Mouse (Mus musculus): ENCODE data around the gene Slc6a4.

Slc6a4 gene

GRCm38 (mm10) chr11:76997916-76998704 is at the start of gene Slc6a4:
TSS of gene Slc6a4 (plus strand) at chr11:76998603.
- DNase-seq (ENCODE audit: low read depth, low spot score), result no peak

- peak; percentile 76 for DNase-seq (ENCODE audit: low read depth, low spot score)
Measured at GRCm38 (mm10) chr11:76953536-76953935, 44.9 kb upstream of the Slc6a4 start.

DNA sequence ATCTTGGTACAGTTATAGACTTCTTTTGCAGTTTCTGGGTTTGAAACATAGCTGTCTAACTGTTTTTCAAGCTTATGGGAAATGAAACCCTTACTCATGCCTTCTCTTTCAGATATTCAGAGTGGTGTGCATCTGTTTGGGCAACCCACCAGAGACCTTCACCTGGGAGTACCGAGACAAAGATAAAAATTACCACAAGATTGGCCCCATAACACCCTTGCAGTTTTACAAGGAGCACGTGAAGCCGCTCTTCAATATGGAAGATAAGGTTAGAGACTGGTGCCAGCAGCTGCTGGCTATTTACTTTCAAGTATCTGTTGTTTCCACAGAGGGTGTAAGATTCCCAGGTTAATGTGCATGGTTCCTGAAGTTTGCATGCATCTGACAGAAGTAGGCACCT is 32.7 kb upstream of the Slc6a4 start:
- no peak for DNase-seq (ENCODE audit: low read depth, low spot score)

- DNase-seq (ENCODE audit: low read depth, low spot score), result no peak
Measured at GRCm38 (mm10) chr11:76970328-76970727, 28.1 kb upstream of the Slc6a4 start.

GRCm38 (mm10) chr11:76974680-76975319 is 23.6 kb upstream of the Slc6a4 start:
- DNase-seq (ENCODE audit: low read depth, low spot score), result no peak

GRCm38 (mm10) chr11:76981570-76982141 is 16.7 kb upstream of the Slc6a4 start:
- no peak for DNase-seq (ENCODE audit: low read depth, low spot score)

GRCm38 (mm10) chr11:76982415-76982814 is 16.0 kb upstream of the Slc6a4 start:
- DNase-seq (ENCODE audit: low read depth, low spot score), result no peak

- no peak for DNase-seq (ENCODE audit: low read depth, low spot score)
Measured at GRCm38 (mm10) chr11:76983641-76984040, 14.8 kb upstream of the Slc6a4 start.

DNA sequence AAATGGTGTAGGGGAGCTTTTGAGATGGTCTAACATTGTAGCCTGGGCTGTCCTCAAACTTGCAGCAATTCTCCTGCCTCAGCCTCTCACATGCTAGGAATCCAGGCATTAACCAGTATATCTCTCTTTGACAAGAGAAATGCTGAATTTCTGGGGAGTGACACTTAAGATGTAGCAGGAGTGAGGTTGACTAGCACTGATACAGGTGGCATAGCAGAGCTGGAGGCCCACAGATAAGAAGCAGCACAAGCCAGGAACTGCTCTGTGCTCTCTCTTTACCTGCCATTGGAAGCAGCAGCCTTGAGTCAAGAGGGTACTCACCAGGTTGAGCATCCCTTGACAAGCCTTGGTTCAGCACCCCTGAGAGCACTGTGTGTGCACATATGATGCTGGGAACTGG is 14.2 kb upstream of the Slc6a4 start:
- no peak for DNase-seq (ENCODE audit: low read depth, low spot score)

GRCm38 (mm10) chr11:76990839-76991238 is 7.6 kb upstream of the Slc6a4 start:
- DNase-seq (ENCODE audit: low read depth, low spot score), result no peak

DNA sequence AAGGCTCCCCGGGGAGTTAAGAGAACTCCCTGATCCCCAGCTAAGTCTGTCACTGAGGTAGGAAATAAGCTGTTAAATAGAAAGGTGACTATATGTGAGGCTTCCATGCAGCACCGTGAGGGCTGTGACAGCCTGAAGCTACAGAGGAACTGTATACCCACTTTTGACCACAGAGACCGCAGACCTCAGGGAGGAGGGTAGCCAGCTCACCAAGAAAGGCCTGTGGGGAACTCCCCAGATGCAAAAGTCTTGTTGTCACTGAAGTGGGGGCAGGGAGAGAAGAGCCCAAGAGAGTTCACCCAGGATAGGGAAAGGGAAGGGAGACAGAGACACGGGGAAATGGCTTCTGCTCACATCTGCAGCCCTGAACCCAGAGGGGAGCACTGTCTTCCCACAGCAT is 5.5 kb upstream of the Slc6a4 start:
- DNase-seq (ENCODE audit: low read depth, low spot score), result no peak

DNA sequence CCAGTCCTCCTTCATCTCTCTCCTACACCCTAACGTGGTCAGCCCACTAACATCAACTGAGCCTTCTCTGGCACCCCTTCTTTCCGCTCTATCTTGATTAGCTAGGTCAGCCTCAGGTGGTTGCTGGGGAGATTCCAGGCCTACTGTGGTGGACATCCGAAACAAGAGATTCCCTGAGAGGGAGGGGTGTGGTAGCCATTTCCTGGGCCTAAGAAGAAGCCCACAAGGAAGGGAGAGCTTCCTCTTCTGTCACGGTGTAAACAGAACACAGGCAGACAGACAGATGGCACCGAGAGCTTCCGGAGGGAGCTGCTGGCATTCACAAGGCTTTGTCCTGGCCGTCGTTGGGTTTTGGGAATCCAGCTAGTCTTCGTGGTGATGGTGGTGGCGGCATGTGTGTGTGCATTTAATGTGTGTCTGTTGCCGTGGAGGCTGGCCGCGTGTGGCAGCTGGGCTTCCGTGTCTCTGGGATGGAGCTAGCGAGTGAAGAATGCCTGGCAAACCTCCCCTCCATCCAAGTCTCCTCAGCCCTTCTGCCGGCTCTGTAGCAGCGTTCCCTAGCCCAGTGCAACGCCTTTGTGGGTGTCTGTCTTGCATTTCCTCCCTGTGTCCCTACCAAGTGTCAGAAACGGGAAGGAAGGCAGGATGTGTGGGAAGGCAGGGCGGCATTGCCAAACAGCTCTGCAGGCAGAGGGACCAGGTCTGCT is 2.3 kb upstream of the Slc6a4 start:
- DNase-seq (ENCODE audit: low read depth, low spot score), result peak; percentile 22

DNA sequence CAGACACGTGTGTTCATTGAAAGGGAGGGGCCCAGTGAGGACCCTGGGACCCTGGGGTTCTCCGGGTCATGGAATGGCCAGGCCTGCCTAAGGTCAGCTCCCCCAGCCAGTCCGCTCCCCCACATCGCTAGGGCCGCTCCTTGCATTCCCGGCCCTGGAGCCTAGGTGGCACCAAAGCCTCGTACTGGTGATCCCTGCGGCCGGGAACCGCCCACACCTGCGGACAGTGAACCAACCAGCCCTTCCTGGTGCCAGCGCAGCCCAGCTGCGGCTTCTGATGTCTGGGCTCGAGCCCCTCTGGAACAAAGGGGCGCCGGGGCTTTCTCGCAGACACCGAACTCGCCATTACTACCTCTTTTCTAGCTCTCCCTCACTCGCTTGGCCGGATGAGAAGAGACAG is 1.1 kb upstream of the Slc6a4 start:
- no peak for DNase-seq (ENCODE audit: low read depth, low spot score)

GRCm38 (mm10) chr11:76998705-76999226 is 363 bp downstream of the Slc6a4 start:
- no peak for DNase-seq (ENCODE audit: low read depth, low spot score)

- no peak for DNase-seq (ENCODE audit: low read depth, low spot score)
Measured at GRCm38 (mm10) chr11:77000741-77001140, 2.3 kb downstream of the Slc6a4 start.

GRCm38 (mm10) chr11:77002361-77002760 is 4.0 kb downstream of the Slc6a4 start:
- DNase-seq (ENCODE audit: low read depth, low spot score), result no peak

DNA sequence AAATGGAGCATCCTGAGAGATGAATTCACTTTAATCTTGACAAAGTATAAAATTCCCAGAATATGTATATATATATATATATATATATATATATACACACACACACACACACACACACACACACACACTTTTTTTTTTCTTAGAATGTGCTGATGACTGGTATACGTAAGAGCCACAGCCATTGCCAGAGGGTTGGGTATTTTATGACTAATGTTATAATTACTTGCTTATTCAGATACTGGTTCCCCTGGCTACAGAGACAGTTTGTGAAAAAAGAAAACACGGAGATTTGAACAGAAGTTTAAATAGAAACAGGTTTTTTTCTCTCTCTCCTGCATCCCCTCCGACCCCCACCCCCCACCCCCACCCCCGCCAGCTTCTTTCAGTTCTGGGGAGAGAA is 7.5 kb downstream of the Slc6a4 start:
- DNase-seq (ENCODE audit: low read depth, low spot score), result no peak

DNA sequence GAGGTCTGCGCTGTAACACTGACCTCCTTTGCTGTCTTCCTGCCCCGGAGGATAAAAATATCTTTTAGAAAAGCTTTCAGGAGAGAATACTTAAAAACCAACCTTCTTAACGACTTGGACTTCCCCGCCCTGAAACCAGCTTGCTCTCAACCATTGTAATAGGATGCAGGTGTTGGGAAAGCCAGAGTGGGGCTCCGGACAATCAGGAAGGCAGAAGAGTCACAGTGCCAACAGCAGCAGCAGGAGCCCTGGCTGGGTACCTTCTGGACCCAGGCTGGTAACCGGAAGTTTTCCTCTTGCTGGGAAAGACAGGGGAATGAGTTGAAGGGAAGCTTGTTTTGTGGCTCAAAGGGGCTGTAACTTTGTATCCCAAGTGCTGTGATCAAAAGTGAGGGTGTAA is 8.2 kb downstream of the Slc6a4 start:
- DNase-seq (ENCODE audit: low read depth, low spot score), result no peak

GRCm38 (mm10) chr11:77009069-77010025 is 10.9 kb downstream of the Slc6a4 start:
- DNase-seq (ENCODE audit: low read depth, low spot score), result no peak

GRCm38 (mm10) chr11:77010762-77011475 is 12.5 kb downstream of the Slc6a4 start:
- no peak for DNase-seq (ENCODE audit: low read depth, low spot score)

All from telencephalon, adult 2 months (tissue).